Mouse (Mus musculus): ENCODE data around the gene Hist1h2bk. TPM values are rescaled to one million over a fixed set of nuclear protein-coding genes. Genes with fewer than 3 reads are reported as not detected.

The Hist1h2bk gene
- total RNA-seq, 2 experiments from 2014 or later: 23.5 to 24.4 TPM

GRCm38 (mm10) chr13:22039364-22039763, 3.7 kb downstream of the Hist1h2bk start:
- TF ChIP-seq CTCF (conservative IDR thresholded peaks at IDR 0.05): no peak
- DNase-seq (ENCODE audit: low spot score in 2 of 2): no peak
- no peak overlapping the region for H3K4me3 ChIP-seq
- H3K27ac ChIP-seq: no peak overlapping the region

- no peak for DNase-seq (ENCODE audit: low spot score in 2 of 2)
- Histone ChIP-seq H3K4me3 (peak overlapping the region; percentile 56), H3K27ac (peak overlapping the region; percentile 86; the same call in 1 of the 2 replicates)
- no peak for TF ChIP-seq CTCF (conservative IDR thresholded peaks at IDR 0.05)
These were observed 4.3 kb downstream of the Hist1h2bk start for GRCm38 (mm10) chr13:22039951-22040463.

DNA sequence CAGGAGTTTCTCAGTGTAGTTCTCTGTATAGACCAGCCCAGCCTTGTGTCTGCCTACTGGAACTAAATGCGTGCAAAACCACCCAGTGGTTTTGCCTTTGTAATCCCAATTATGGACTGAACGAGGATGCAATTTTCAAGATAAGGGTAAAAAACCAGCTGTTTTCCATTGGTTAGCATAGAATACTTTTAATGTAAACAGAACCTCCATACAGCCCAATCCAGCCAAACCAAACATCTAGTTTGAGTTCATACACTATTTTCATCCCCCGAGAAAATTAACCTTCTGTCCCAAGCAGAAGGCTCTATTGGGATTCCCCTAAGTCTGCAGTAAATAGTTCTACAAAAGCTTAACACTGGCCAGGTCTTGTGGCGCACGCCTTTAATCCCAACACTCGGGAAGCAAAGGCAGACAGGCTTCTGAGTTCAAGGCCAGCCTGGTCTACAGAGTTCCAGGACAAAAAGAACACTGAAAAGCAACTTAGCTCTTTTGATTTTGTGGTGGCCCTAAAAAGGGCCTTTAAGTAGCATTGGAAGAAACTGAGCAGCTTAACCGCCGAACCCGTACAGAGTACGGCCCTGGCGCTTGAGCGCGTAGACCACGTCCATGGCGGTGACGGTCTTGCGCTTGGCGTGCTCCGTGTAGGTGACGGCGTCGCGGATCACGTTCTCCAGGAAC, 4.9 kb downstream of the Hist1h2bk start:
- H3K27ac ChIP-seq: peak overlapping the region; percentile 86
- H3K4me3 ChIP-seq: peak overlapping the region; percentile 56
- DNase-seq (ENCODE audit: low spot score in 2 of 2): no peak
- no peak for TF ChIP-seq CTCF (conservative IDR thresholded peaks at IDR 0.05)

DNA sequence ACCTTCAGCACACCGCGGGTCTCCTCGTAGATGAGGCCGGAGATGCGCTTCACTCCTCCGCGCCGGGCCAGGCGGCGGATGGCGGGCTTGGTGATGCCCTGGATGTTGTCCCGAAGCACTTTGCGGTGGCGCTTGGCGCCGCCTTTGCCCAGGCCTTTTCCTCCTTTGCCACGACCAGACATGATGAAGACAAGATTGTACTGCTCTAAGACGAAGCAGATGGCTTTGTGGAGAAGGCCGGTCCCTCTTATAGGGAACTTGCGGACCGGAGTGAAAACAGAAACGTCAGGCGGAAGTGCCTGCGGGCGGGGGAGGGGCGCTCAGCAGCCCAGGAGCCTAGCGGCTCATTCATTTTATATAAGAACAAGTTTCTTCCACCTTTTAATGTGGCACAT, 5.5 kb downstream of the Hist1h2bk start, which contains the start of gene Hist1h4i:
TSS of gene Hist1h4i (minus strand) at position 221 of the 395 bp plus-strand sequence.
- peak within 1 kb of the TSS; percentile 56 for H3K4me3 ChIP-seq

DNA sequence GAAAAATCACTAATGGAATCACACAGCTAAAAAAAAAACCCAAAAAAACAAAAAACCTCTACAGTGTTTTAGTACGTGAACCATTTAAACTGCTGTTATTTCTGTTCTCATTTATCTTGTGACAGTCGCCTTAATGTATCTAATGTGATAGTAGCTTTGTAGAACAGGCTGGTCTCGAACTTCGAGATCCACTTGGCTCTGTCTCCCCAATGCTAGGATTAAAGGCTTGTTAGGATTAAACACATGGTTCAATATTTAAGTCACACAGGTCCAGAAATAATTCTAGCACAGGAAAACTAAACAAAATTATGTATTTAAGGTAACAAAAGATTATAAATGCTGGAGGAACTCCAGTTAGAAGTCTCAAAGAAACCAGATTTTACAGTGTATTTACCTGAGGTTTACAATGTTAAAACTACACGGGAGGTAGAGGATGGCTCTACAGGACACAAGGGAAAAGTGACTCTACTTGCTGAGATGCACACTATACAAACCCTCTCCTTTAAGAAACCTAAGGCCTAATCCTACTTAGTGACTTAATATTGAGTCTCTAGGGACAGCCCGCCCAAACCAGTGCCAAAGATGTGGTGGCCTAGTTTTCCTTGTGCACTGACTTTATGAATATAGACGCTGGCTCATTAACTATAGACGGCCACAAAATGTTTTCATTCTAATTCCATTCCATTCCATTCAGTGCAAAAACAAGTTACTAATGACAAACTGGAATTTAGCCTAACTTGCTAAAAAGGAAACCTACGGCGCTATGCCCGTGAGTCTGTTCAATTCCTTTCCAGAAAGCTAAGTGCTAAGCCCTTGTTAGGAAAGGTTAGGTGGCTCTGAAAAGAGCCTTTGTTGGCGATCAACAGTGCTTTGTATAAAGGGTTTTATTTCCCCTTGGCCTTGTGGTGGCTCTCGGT, 6.2 kb downstream of the Hist1h2bk start:
- no peak for DNase-seq (ENCODE audit: low spot score in 2 of 2)
- Histone ChIP-seq H3K27ac (peak overlapping the region; percentile 86), H3K4me3 (peak overlapping the region; percentile 56; the same call in 1 of the 2 replicates)
- no peak for TF ChIP-seq CTCF (conservative IDR thresholded peaks at IDR 0.05)

More for the DNA sequence above, 5.5 kb downstream of the Hist1h2bk start, which contains the start of gene Hist1h4i:
- peak; percentile 96 to 97 for DNase-seq (ENCODE audit: low spot score in 2 of 2)
- peak within 1 kb of the TSS; percentile 86 for H3K27ac ChIP-seq

GRCm38 (mm10) chr13:22042568-22043502, 7.2 kb downstream of the Hist1h2bk start, which contains the start of the genes Hist1h2ag and Hist1h2bj:
Gene Hist1h2ag, minus strand, starts transcription at chr13:22042944.
Gene Hist1h2bj, plus strand, starts transcription at chr13:22043214.
- Histone ChIP-seq H3K27ac (peak within 1 kb of the TSS; percentile 86), H3K4me3 (peak within 1 kb of the TSS; percentile 54)
- DNase-seq (ENCODE audit: low spot score in 2 of 2): peak; percentile 89 to 96

DNA sequence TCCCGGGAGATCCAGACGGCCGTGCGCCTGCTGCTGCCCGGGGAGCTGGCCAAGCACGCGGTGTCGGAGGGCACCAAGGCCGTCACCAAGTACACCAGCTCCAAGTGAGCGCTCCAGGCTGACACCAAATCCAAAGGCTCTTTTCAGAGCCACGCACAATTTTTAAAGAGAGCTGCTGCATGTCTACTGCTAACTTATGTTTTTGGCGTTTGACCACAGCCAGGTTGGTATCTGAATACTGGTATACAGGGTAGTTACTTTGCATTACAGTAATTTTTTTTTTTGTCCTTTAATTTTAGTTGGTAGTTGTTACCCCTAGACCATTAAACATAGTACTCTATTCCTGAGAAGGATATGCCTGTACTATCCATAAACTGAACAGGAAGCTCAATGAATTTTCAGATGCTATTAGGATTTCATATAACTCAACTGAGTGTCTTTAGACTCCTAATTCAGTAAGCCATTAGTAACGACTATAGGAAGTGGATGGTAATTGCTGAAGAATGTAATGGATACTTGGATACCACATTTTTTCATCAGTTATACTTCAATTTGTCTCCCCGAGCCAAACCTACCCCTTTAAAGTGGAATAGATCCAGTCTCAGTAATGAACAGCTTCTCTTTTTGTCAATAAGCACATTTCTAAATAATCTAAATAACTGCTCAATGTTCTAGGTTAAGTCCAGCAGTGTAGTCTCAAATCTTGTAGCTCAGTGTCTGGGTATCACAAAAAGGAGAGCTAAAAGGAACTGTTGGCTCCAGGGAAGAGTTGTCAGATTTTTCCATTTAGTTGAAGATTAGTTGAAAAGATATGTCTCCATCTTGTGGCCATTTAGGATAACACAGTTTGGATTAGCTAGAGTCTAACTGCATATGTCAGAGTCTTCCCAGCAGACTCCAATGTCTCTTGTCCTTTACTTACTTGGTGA, 8.1 kb downstream of the Hist1h2bk start:
- H3K27ac ChIP-seq: peak overlapping the region; percentile 70
- no peak for DNase-seq (ENCODE audit: low spot score in 2 of 2)
- TF ChIP-seq CTCF (conservative IDR thresholded peaks at IDR 0.05): peak; percentile 88
- H3K4me3 ChIP-seq: peak overlapping the region; percentile 54

- Histone ChIP-seq H3K4me3 (no peak overlapping the region), H3K27ac (no peak overlapping the region)
- TF ChIP-seq CTCF (conservative IDR thresholded peaks at IDR 0.05): no peak; the same call in 1 of the 2 replicates
- no peak for DNase-seq (ENCODE audit: low spot score in 2 of 2)
These were observed 8.9 kb downstream of the Hist1h2bk start for GRCm38 (mm10) chr13:22044432-22045155.

- no peak for TF ChIP-seq CTCF (conservative IDR thresholded peaks at IDR 0.05)
These were observed 9.6 kb downstream of the Hist1h2bk start for GRCm38 (mm10) chr13:22045311-22045710.

GRCm38 (mm10) chr13:22049041-22049440, 13.4 kb downstream of the Hist1h2bk start:
- no peak for DNase-seq (ENCODE audit: low spot score in 2 of 2)
- TF ChIP-seq CTCF (conservative IDR thresholded peaks at IDR 0.05): no peak
- H3K27ac ChIP-seq: no peak overlapping the region

More at GRCm38 (mm10) chr13:22045311-22045710, 9.6 kb downstream of the Hist1h2bk start:
- Histone ChIP-seq H3K27ac (no peak overlapping the region), H3K4me3 (no peak overlapping the region)
- no peak for DNase-seq (ENCODE audit: low spot score in 2 of 2)

More at GRCm38 (mm10) chr13:22049041-22049440, 13.4 kb downstream of the Hist1h2bk start:
- H3K4me3 ChIP-seq: no peak overlapping the region

Measured in layer of hippocampus, adult 2 months (tissue).